Mouse (Mus musculus): ENCODE data around the gene Pagr1b.

DNA sequence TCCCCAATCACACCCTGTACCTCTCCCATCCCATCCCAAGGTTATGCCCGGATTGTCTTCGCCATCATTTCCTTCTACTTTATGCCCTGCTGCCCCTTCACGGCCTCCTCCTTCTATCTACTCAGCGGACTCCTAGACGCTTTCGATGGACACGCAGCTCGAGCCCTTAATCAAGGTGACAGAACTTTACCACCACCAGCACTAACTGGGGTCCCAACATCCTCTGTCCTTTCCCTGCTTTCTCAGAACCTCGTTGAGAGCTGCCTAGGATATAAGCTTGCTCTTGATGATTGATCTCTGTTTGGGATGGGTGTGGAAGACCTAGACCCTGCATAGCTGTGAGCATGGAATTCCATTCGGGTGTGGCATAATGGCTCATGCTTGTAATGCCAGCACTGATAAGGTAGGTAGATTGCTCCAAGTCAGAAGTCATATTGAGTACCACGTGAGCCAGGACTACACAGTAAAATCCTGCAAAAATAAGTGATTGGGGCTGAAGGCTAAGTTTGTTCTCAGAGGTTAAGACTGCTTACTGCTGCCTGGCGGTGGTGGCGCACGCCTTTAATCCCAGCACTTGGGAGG is 39.3 kb downstream of the Pagr1b start:
- TF ChIP-seq CTCF (IDR thresholded peaks at IDR 0.05; ENCODE audit: insufficient read depth, low read length) (no peak), POLR2A (IDR thresholded peaks at IDR 0.05; ENCODE audit: borderline replicate concordance, extremely low read depth, low read depth, low read length) (no peak)
